10 mouse cellular contexts compared by ENCODE assay signal in genomic region chr8:88299907-88300603, GRCm38 (mm10). TPM values are rescaled to one million over a fixed set of nuclear protein-coding genes. Genes with fewer than 3 reads are reported as not detected.
DNase-seq lines count a peak whose midpoint lies in the region; ATAC-seq and TF ChIP-seq lines count a peak whose summit lies in the region.
"Had no signal": no experiment of that assay in that cellular context is flagged by ENCODE, and none has a peak within 500 bp of the region (broad histone marks: within the 10 kb centered on the region; RNA-seq: fewer than 3 reads in every experiment).

No protein-coding gene starts in this region.

- no peaks in the 10 kb centered on the region for H3K4me1 ChIP-seq in lung, embryonic 14.5 days (ENCODE audit: insufficient read depth)
- H3K4me1 ChIP-seq in limb, embryonic 10.5 days, result peaks cover 33% of the 10 kb centered on the region
- H3K4me1 ChIP-seq in hindbrain, postnatal 0 days (ENCODE audit: insufficient read depth, low read length), result no peaks in the 10 kb centered on the region

- intact Hi-C loops in left cerebral cortex, postnatal 36 days (cut with DNase I), result no loop called here

- H3K27ac ChIP-seq in lung, embryonic 14.5 days (ENCODE audit: low read depth), result no peak overlapping the region
- H3K27ac ChIP-seq in limb, embryonic 10.5 days, result peak overlapping the region; percentile 62
- no peak overlapping the region for H3K27ac ChIP-seq in hindbrain, postnatal 0 days

- H3K36me3 ChIP-seq in lung, embryonic 14.5 days (ENCODE audit: insufficient read depth), result no peaks in the 10 kb centered on the region
- H3K36me3 ChIP-seq in limb, embryonic 10.5 days, result no peaks in the 10 kb centered on the region
- H3K36me3 ChIP-seq in hindbrain, postnatal 0 days (ENCODE audit: insufficient read depth, low read length), result no peaks in the 10 kb centered on the region

- DNase-seq in lung, embryonic 14.5 days, result no peak
- DNase-seq in lung, postnatal 14 days, result no peak
- DNase-seq in c-Kit-positive CD71-positive TER-119-positive erythroid progenitor cells, embryonic 14.5 days (ENCODE audit: low spot score), result peak; percentile 69
- no peak for DNase-seq in limb, embryonic 10.5 days (ENCODE audit: low spot score)
- no peak for DNase-seq in left cerebral cortex, postnatal 36 days (ENCODE audit: low spot score in 2 of 2)
- no peak for DNase-seq in urinary bladder, adult 18-20 months (ENCODE audit: low spot score in 2 of 2)
- DNase-seq in hindbrain, postnatal 0 days (ENCODE audit: low spot score), result no peak
- DNase-seq: cerebellum, postnatal 25 days had no signal

- TF ChIP-seq CTCF in lung, embryonic 14.5 days (IDR thresholded peaks at IDR 0.05; ENCODE audit: low read depth), result no peak
- TF ChIP-seq CTCF in hindbrain, postnatal 0 days (IDR thresholded peaks at IDR 0.05; ENCODE audit: low read depth), result no peak

- H3K9me3 ChIP-seq in lung, embryonic 14.5 days (ENCODE audit: low read depth, low read length), result no peaks in the 10 kb centered on the region
- no peaks in the 10 kb centered on the region for H3K9me3 ChIP-seq in limb, embryonic 10.5 days (replicated peaks)
- no peaks in the 10 kb centered on the region for H3K9me3 ChIP-seq in hindbrain, postnatal 0 days (ENCODE audit: low read length)

- H3K9ac ChIP-seq in lung, embryonic 14.5 days, result no peak overlapping the region
- H3K9ac ChIP-seq in hindbrain, postnatal 0 days (replicated peaks; ENCODE audit: low read length), result no peak overlapping the region

- peak overlapping the region; percentile 18; the same call in 1 of the 2 replicates for H3K4me2 ChIP-seq in lung, embryonic 14.5 days
- no peak overlapping the region for H3K4me2 ChIP-seq in hindbrain, postnatal 0 days (ENCODE audit: low read depth, low read length)

- H3K27me3 ChIP-seq in lung, embryonic 14.5 days (ENCODE audit: insufficient read depth, low read length), result no peaks in the 10 kb centered on the region
- H3K27me3 ChIP-seq in limb, embryonic 10.5 days (ENCODE audit: low read depth, poor library complexity, severe bottlenecking), result no peaks in the 10 kb centered on the region
- H3K27me3 ChIP-seq in hindbrain, postnatal 0 days (ENCODE audit: insufficient read depth, low read length), result no peaks in the 10 kb centered on the region

- WGBS in lung, embryonic 14.5 days, result 61% methylated on average over 10 of the region's 10 CpGs
- WGBS in limb, embryonic 10.5 days, result 80% methylated on average over 10 of the region's 10 CpGs
- 66% methylated on average over 10 of the region's 10 CpGs for WGBS in hindbrain, postnatal 0 days

- no peak overlapping the region; the same call in 1 of the 2 replicates for H3K4me3 ChIP-seq in lung, embryonic 14.5 days (ENCODE audit: low read depth, low read length)
- H3K4me3 ChIP-seq in limb, embryonic 10.5 days, result no peak overlapping the region
- no peak overlapping the region for H3K4me3 ChIP-seq in hindbrain, postnatal 0 days (ENCODE audit: low read length)
- H3K4me3 ChIP-seq: myocyte had no signal

- peak; percentile 52; the same call in 1 of the 2 replicates for ATAC-seq in lung, embryonic 14.5 days (ENCODE audit: insufficient read depth)
- ATAC-seq in neutrophil, adult 5-6 weeks (ENCODE audit: extremely low read depth, insufficient number of reproducible peaks, low FRiP score, poor library complexity, severe bottlenecking), result peak; percentile 70
- ATAC-seq in hindbrain, postnatal 0 days, result no peak

RNA-seq across cellular contexts. Expression of gene Adcy7, which starts 27.9 kb away (rescaled TPM):
- 11.3 and 12.4 TPM in 2 replicates for polyA plus RNA-seq in lung, embryonic 14.5 days (2014; fragmentation: Nextera tagmentation; extraction: Ambion mirVana)
- 2.2 and 3.1 TPM in 2 replicates for polyA plus RNA-seq in limb, embryonic 10.5 days (2016; fragmentation: Nextera tagmentation; extraction: Ambion mirVana)
- total RNA-seq in neutrophil, adult 5-6 weeks (2017), result 106 and 107 TPM in 2 replicates
- total RNA-seq in left cerebral cortex, postnatal 36 days (2021), result 1 to 10 TPM; 4.7 TPM
- total RNA-seq in hindbrain, postnatal 0 days (2014; rRNA removed), result 21.2 and 23.2 TPM in 2 replicates
- 7.6 and 8.6 TPM in 2 replicates for polyA plus RNA-seq in hindbrain, postnatal 0 days (2015; fragmentation: Nextera tagmentation; extraction: Ambion mirVana)
